In the genomic region with DNA sequence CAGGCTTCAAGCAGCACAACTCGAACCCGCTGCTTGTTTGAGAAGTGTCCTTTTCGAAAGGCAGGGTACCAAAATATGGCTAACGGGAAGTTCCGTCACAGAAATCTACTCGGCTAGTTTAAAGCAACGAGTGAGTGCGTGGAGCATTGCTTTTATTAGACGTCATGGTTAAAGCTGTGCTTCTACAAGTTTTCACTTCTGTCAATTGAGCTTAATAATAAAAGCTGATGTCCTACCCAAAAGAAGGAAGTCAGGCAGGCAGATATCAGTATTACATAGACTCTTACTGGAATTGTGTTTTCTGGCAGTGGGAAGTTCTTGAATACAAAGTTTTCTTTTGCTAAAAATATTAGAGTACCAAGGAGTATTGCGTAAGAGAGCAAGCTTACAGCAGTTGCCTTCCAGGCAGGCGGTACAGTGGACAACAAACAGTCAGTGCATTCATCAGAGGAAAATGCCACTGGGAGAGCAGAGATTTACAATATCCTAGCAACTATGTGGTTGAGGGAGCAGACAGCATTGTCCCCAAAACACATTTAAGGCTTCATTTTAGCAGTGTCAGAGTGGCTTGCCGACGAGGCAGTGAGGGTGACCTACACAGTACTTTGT, we compare ENCODE assay signal across 12 mouse cellular contexts. TPM values are rescaled to one million over a fixed set of nuclear protein-coding genes. Genes with fewer than 3 reads are reported as not detected.
A peak's percentile ranks its signal among the peaks of the same experiment; 100 is the strongest.
DNase-seq lines count a peak whose midpoint lies in the region; ATAC-seq and TF ChIP-seq lines count a peak whose summit lies in the region.
"Had no signal": no experiment of that assay in that cellular context is flagged by ENCODE, and none has a peak within 500 bp of the region (broad histone marks: within the 10 kb centered on the region; RNA-seq: fewer than 3 reads in every experiment).

No protein-coding gene starts in this region.

- H3ac ChIP-seq in C2C12 (ENCODE audit: control insufficient read depth, insufficient read length, low read depth) = no peak overlapping the region

- ATAC-seq in kidney, embryonic 15.5 days (replicated peaks; ENCODE audit: low FRiP score) = no peak
- peak; percentile 50 for ATAC-seq in megakaryocyte progenitor cell, adult 5-6 weeks (replicated peaks; ENCODE audit: poor library complexity)

- H3K27me3 ChIP-seq in kidney, adult 2 months (replicated peaks; ENCODE audit: control insufficient read depth, insufficient read depth, low read length) = no peaks in the 10 kb centered on the region
- H3K27me3 ChIP-seq in kidney, embryonic 15.5 days = no peaks in the 10 kb centered on the region
- no peaks in the 10 kb centered on the region for H3K27me3 ChIP-seq in C2C12 (ENCODE audit: control insufficient read depth, insufficient read depth, insufficient read length)
- H3K27me3 ChIP-seq: limb, embryonic 12.5 days had no signal

- TF ChIP-seq CTCF in kidney, adult 2 months (conservative IDR thresholded peaks at IDR 0.05; ENCODE audit: insufficient read depth, insufficient read length, low read depth, low read length) = no peak
- no peak for TF ChIP-seq CTCF in C2C12 (IDR thresholded peaks at IDR 0.05; ENCODE audit: control insufficient read depth, insufficient read depth, insufficient read length)

- no peak overlapping the region for H3K4me3 ChIP-seq in kidney, adult 2 months (ENCODE audit: insufficient read depth, low read depth, low read length)
- H3K4me3 ChIP-seq in kidney, embryonic 15.5 days (replicated peaks) = no peak overlapping the region
- no peak overlapping the region for H3K4me3 ChIP-seq in C2C12 (ENCODE audit: insufficient read depth, poor library complexity, severe bottlenecking)
- H3K4me3 ChIP-seq: limb, embryonic 12.5 days had no signal

- no peaks in the 10 kb centered on the region for H3K79me3 ChIP-seq in C2C12 (ENCODE audit: low read depth)

- H3K9ac ChIP-seq in kidney, embryonic 15.5 days = no peak overlapping the region
- H3K9ac ChIP-seq: limb, embryonic 12.5 days had no signal

- H3K79me2 ChIP-seq in C2C12 (ENCODE audit: control insufficient read depth, insufficient read depth) = no peaks in the 10 kb centered on the region

- H3K36me3 ChIP-seq in kidney, adult 2 months (ENCODE audit: control insufficient read depth, insufficient read depth, low read length) = no peaks in the 10 kb centered on the region
- H3K36me3 ChIP-seq in kidney, embryonic 15.5 days = no peaks in the 10 kb centered on the region; the same call in 1 of the 2 replicates
- no peaks in the 10 kb centered on the region for H3K36me3 ChIP-seq in C2C12 (ENCODE audit: control insufficient read depth, insufficient read depth)
- H3K36me3 ChIP-seq: limb, embryonic 12.5 days had no signal

- H3K4me1 ChIP-seq in kidney, adult 2 months (ENCODE audit: control insufficient read depth, insufficient read depth, low read length) = no peaks in the 10 kb centered on the region
- H3K4me1 ChIP-seq in kidney, embryonic 15.5 days = no peaks in the 10 kb centered on the region
- H3K4me1 ChIP-seq: limb, embryonic 12.5 days had no signal

- no peak for TF ChIP-seq POLR2A in kidney, adult 2 months (IDR thresholded peaks at IDR 0.05; ENCODE audit: low read depth, low read length)

- WGBS in kidney, adult 2 months = 85% methylated on average over 13 of the region's 13 CpGs
- WGBS in kidney, embryonic 15.5 days = 90% methylated on average over 13 of the region's 13 CpGs

- H3K9me3 ChIP-seq in kidney, embryonic 15.5 days (replicated peaks) = no peaks in the 10 kb centered on the region
- H3K9me3 ChIP-seq: limb, embryonic 12.5 days had no signal

- H3K4me2 ChIP-seq in kidney, embryonic 15.5 days = no peak overlapping the region
- H3K4me2 ChIP-seq: limb, embryonic 12.5 days had no signal

- no peak overlapping the region for H3K27ac ChIP-seq in kidney, adult 2 months (ENCODE audit: insufficient read depth, low read depth, low read length)
- no peak overlapping the region for H3K27ac ChIP-seq in kidney, embryonic 15.5 days
- H3K27ac ChIP-seq: limb, embryonic 12.5 days had no signal

- peak; percentile 7 for DNase-seq in kidney, adult 2 months
- peak; percentile 57 for DNase-seq in fibroblast of lung, adult 2 months (ENCODE audit: low read depth)
- DNase-seq in MN1 (ENCODE audit: low spot score) = no peak
- DNase-seq in thymus, postnatal 25 days = no peak
- DNase-seq: adrenal gland, adult 8-10 months; cerebellum, postnatal 36 days; kidney, postnatal 4 days; right cerebral cortex, postnatal 4 days had no signal

TF ChIP-seq in C2C12, 6 proteins besides CTCF, POLR2A, EP300 and RAD21:
- TF ChIP-seq USF1 (IDR thresholded peaks at IDR 0.05; ENCODE audit: low read depth) (no peak), MYOD1 (IDR thresholded peaks at IDR 0.05; ENCODE audit: control insufficient read depth, insufficient read length, low read depth) (no peak), CEBPB (IDR thresholded peaks at IDR 0.05; ENCODE audit: low read depth) (peak; percentile 19)
TF ChIP-seq in C2C12: peak in this region for 1.

RNA-seq across cellular contexts. Expression of gene Zdhhc23, which starts 13.7 kb away (rescaled TPM):
- 2.4 and 2.5 TPM in 2 replicates for polyA plus RNA-seq in kidney, adult 2 months (2012; rRNA removed)
- polyA plus RNA-seq in kidney, embryonic 15.5 days (2015; fragmentation: Nextera tagmentation; extraction: Ambion mirVana) = 1.7 and 1.9 TPM in 2 replicates
- polyA plus RNA-seq in C2C12 (2012; fragmentation: generic; extraction: Trizol) = 0.02 TPM
- 0.59 and 1.4 TPM in 2 replicates for total RNA-seq in megakaryocyte progenitor cell, adult 5-6 weeks (2015)
- total RNA-seq in megakaryocyte progenitor cell, adult 5-6 weeks (2017) = 0.54 and 0.62 TPM in 2 replicates

RNA-seq across cellular contexts. Expression of gene Qtrt2, which starts 39.3 kb away (rescaled TPM):
- 10.7 and 11.6 TPM in 2 replicates for polyA plus RNA-seq in kidney, adult 2 months (2012; rRNA removed)
- polyA plus RNA-seq in kidney, embryonic 15.5 days (2015; fragmentation: Nextera tagmentation; extraction: Ambion mirVana) = 30.3 and 34.5 TPM in 2 replicates
- 20.4 TPM for polyA plus RNA-seq in C2C12 (2012; fragmentation: generic; extraction: Trizol)
- 17.3 and 21.2 TPM in 2 replicates for total RNA-seq in megakaryocyte progenitor cell, adult 5-6 weeks (2015)
- total RNA-seq in megakaryocyte progenitor cell, adult 5-6 weeks (2017) = 44.9 and 46.5 TPM in 2 replicates

Comparison
In these comparisons a context has a peak if more than half of its experiments do, and no peak if none do; other contexts are left out.
1. DNase-seq: peak in kidney, adult 2 months (single experiment) and fibroblast of lung, adult 2 months (single experiment); none in MN1 (single experiment) and thymus, postnatal 25 days (single experiment).